Mouse (Mus musculus) inflammation-experienced regulatory T-cells, adult 6 months (primary cell): Measurements from ENCODE around the gene Gm8882. TPM values are rescaled to one million over a fixed set of nuclear protein-coding genes. Genes with fewer than 3 reads are reported as not detected.
"Not testable (repeated sequence)": the region's sequence is repeated elsewhere in the genome, so short reads cannot be mapped to it uniquely, and the experiment has no call there.

Experiments
- ATAC-seq: one replicate; pipeline ENCODE4 v1.8.0; 2017
- polyA plus RNA-seq, 3 experiments: library from polyadenylated mRNA; unstranded; fragments of 100-300 nt; shearing (Covaris generic); gene quantifications; one replicate each; pipeline ENCODE4 v1.2.1; 2017

Gm8882 gene
- not detected for polyA plus RNA-seq

- not testable (repeated sequence) for ATAC-seq
These were observed at the start of gene Gm8882 for GRCm38 (mm10) chr6:132364034-132364433. Gm8882 (minus strand) TSS chr6:132364134.

- ATAC-seq: not testable (repeated sequence)
These were observed 49.3 kb downstream of the Gm8882 start, which contains the start of gene Prpmp5 for GRCm38 (mm10) chr6:132314657-132315056. Prpmp5 (minus strand) TSS chr6:132314757.

Other genes starting within 250 kb of the Gm8882 start
- not detected for gene Prb1, start 153.6 kb downstream of the Gm8882 start, polyA plus RNA-seq
- gene Prpmp5, start 49.4 kb downstream of the Gm8882 start, polyA plus RNA-seq: not detected
- gene Prh1, start 205.7 kb upstream of the Gm8882 start, polyA plus RNA-seq: not detected
- not detected for gene Prp2, start 231.8 kb upstream of the Gm8882 start, polyA plus RNA-seq